Mouse (Mus musculus) kidney, adult 9 months (tissue): ENCODE measurements around the gene Pak7.

Experiments
- DNase-seq: peaks from one replicate; pipeline ENCODE4 v3.0.0; 2022

Pak7 gene

DNA sequence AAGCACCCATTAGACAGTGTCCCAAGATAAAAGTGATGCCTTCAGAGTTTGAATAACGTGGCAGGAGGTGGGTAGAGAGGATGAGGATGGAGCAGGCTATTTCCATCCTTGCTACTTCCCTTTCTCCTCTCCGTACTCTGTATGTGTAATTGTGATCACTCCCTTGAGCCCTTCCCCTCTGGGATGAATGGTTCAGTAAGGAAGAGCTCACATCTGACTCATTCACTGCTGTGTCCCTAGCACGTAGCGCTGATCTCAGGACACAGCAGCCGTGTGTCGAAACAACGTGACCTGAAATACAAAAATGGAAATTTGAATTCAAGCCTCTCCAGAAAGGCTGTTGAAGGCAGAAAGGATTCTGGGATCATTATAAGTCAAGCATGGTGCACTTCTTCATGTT, 237.0 kb downstream of the Pak7 start:
- no peak for DNase-seq

DNA sequence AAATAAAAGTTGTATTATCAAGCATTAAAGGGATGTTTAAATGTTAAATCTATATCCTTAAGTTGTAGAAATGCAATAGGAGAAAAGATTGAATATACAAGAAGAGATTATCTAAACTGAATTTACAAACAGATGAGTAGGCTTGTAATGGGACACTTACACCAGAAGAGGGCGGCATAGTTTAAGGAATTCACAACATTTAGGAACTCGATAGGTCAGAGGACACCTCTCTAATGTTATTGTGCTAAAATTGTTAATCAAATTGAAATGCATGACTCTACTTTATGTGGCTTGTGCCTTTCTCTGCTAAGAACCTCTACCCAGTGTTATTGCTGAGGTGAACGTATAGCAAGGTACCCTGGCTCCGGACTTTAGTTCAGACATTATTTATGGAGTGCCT, 238.2 kb downstream of the Pak7 start:
- peak; percentile 20 for DNase-seq

DNA sequence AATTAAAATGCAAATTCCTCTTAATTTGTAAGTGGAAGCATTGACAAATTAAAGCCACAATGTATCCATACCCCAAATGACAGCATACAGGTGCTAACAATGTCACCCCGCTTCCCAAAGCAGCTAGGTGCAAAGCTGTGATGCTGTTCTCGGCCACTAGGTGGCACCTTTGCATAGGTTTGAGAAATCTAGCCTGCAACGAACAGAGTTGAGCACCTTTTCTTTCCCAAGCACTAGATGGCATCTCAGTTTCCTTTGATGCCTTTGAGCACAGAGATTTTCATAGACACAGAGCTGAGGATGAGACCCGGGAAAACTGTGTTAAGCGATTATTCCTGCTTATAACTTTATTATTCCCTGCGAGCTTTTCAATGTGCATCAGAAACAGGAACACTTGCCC, 238.8 kb downstream of the Pak7 start:
- peak; percentile 76 for DNase-seq

GRCm38 (mm10) chr2:136140807-136141206, 247.0 kb downstream of the Pak7 start:
- no peak for DNase-seq

DNA sequence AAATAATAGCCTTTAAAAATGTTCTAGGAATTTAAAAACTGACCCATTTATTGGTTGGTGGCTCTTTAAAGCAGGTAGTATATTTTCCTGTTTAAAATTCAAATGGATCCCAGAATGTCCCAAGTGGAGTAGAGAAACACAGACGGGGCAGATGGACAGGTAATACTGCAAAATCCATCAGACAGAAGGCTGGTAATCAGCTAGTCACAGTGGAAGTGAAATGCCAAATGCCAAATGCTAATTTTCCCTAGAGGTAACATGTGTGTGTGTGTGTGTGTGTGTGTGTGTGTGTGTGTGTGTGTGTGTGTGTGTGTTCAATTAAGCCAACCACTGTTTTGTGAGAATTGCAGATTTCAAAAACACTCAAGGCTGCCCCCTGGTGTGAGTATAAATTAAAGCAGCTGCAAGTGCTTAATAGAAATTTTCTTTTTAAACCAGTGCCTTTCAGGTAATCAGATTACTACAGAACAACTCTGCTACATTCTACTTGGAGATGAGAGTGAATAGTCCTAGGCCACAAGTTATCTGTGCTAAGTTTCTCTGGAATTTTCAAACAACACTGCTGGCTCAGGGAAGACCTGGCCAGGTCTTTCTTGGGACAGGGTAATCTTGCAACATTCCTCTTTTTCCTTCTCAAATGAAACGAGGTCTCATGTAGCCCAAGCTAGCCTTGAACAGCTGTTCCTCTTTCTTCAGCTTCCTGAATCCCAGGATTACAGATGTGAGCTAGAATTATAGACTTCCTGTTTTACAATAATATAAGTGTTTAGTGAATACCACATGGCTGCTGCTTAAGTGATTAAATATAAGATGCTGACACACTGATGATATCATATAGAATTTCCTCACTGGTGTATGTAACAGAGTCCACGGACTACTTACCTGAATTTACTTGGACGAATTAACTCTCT, 248.4 kb downstream of the Pak7 start:
- DNase-seq = peak; percentile 22

DNA sequence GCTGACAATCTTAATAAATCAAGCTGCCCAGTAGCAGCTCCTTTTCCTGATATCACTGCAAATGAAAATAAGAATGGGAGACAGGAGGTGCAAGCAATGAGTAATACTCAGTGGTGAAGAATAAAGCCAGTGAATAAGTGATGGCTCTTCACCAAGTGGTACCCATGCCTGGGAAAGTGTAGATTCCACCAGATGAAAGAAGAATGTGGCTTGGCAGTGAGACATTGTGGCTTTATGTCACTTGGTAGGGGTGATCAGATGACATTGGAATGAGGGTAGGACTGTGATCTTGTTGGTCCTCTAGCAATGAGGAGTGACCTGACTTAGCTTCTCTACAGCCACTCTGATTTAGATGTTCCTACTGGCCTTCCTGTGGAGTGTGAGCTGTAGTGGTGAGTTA, 249.3 kb downstream of the Pak7 start:
- DNase-seq = no peak

DNA sequence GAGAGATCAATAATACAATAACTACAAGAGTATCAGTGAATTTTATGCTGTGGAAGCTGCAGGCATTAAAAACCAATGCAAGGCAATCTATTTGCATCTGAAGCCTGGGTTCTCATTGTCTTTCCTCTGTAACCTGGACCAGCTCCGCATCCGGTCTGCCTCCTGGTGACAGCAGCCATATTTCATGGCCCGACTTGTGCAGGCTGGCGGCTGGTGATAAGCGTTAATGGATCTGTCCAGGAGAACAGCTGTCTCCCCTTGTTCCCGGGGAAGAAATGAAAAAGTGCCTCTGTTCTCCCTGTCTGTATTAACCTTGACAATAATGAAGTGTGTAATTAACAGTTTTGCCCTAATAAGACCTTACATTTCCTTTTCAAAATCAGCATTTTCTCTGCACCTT, 265.9 kb downstream of the Pak7 start:
- peak; percentile 31 for DNase-seq

- DNase-seq = no peak
These were observed 269.8 kb downstream of the Pak7 start for GRCm38 (mm10) chr2:136118006-136118405.

DNA sequence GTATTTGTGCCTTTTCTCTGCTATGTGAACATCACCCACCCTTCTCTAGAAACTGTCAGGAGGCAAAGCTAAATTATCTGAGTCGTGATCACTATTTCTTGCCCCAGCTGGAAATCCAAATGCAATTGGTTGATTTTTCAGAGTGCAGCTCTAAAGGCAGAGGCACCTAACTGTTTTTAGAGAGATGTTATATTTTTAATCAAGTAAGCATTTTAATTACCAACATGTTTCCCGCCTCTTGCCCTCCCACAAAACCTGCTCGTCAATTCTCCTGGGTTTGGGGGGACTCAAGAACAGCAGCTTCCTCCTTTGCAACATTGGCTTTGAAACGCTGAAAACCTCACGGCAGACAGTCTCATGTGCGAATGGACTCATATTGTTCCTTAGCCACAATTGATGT, 274.4 kb downstream of the Pak7 start:
- DNase-seq = no peak

DNA sequence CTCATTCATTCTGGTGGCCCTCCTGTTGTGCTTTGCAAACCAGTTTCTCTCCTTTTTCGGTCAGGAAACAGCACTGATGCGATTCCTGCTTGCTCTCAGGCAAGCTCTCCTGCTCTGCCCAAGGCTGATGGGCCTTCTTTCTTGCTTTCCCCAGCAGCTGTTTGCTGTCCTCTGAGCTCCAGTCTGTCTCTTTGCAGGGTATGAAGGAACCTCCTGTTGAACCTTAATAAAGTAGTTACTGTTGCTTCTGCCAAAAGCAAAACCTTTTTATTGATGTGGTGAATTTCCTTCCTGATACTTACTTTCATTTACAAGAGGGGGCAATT, 278.8 kb downstream of the Pak7 start:
- DNase-seq = no peak

DNA sequence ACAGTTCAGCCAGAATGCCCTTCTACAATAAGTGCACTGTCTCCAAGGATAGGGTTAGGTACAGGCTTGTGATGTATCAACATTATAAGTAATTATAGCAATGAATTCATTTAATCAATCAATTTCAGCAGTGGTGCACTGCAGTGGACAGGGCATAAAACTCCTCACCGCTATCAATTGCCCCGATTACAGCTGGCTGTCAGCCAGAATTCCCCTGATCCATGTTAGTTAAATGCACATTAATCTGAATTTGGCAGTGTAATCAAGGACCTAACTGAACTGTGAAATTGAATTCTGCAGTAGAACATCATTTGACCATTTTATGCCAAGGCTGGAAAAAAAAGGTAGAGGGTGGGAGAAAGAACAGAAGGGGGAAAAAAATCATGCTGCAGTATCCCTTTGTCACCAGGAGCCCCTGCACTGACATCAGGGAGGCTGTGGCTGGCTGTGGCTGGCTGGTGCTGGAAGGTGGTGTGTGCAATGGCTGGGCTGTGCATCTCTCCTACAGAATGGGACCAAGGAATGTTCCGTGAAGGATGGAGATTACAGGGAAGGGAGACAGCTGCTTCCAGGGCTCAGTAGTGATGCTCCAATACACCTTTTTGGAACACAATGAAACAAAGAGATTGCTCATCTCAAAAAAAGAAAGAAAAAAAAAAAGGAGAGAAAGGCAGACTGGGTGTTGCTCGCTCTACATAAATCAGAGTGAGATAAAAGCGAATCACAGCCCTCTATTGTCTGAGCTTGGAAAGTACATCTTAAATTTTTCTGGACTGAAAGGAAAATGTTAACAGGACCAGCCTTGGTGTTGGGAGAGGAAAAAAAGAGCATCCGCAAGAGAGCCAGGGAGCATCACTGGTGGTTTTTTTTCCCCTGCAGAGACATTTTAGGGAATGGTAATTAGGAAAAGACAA, 279.4 kb downstream of the Pak7 start:
- no peak for DNase-seq

DNA sequence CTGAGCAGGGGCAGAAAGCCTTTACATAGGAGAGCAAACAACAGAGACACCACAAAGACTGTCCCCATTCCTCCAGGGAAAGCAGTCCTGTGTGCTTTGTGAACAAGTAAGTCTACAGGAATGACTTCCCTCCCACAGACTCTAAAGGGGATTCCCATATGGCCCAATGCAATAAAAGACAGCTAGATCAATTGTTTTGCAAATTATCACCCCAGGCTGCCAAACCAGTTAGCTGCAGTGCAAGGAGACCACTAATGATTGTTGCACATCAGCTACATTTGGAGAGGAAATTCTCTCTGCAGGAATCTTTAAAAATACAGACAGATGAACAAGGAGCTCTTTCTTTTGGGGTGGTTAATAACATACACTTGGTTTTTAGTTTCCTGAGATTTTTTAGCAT, 280.2 kb downstream of the Pak7 start:
- no peak for DNase-seq

DNA sequence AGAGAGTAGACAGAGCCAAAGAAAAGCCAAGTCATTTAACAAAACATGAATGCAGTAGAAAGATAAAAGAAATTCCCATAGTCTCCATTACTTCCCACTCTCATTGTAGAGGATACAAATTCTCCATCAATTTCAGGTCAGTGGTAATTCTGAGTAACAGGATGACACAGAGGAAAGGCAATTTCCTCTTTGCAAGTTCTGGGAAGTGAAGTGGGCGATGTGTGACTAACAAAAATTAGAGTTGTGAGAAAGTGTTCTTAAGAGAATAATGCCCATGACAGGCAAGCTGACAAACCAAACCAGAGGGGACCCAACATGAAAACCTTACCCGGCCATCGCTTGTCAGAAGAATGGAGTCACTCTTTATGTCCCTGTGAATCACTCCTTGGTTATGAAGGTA, 290.6 kb downstream of the Pak7 start:
- no peak for DNase-seq

DNA sequence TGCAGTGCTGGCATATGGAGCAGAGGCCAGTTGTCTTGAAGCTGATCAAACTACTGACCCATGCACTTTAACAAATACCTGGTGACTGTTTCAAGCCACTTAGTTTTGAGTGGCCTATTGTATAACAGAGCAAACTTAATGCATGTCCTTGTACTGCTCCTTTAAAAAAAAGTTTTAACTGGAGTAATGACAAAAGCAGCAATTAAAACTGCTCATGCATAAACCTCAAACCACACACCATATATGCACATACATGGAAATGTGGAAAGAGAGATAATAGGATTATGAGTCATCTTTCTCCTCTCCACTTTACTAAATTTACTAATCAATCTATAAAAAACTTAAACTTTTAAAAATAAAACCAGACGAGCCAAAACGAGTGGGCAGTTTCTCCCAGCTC, 291.8 kb downstream of the Pak7 start:
- DNase-seq = no peak

DNA sequence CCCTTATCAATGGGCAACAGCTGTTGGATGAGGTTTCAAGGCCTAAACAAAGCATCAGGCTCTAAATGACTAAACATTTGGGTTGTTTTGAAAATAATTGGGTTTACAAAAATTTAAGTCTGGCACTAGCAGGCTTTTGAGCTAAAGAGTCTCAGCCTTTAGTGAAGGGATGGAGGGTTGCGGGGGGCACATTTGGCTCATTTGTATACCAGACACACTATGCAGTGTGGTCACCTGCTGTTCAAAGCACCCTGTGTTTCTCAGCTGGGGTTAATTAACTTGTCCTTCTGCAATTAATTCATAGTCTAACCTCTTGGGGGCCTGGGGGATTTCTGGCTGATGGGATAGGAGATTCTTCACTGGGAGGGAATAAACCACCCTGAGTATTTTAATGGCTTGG, 323.4 kb downstream of the Pak7 start:
- no peak for DNase-seq

- DNase-seq = no peak
These were observed 328.6 kb downstream of the Pak7 start for GRCm38 (mm10) chr2:136059029-136059669.

DNA sequence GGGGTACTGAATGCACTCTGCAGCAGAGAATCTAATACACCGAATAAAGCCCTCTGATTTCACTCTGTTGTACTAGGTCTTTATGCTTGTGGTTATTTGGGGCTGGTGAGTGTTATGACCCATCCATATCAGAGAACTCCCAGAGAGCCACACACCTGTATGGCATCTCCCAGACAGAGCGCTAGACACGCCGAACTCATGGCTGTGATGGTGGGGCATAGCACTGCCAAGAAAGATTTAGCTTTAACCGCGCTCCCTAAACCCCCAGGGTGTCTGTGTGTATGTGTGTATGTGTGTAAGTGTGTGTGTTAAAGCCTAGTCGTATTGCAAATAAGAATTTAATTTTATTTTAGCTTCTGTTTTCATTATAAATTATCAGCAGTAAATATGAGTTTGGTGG, 329.4 kb downstream of the Pak7 start:
- no peak for DNase-seq

DNA sequence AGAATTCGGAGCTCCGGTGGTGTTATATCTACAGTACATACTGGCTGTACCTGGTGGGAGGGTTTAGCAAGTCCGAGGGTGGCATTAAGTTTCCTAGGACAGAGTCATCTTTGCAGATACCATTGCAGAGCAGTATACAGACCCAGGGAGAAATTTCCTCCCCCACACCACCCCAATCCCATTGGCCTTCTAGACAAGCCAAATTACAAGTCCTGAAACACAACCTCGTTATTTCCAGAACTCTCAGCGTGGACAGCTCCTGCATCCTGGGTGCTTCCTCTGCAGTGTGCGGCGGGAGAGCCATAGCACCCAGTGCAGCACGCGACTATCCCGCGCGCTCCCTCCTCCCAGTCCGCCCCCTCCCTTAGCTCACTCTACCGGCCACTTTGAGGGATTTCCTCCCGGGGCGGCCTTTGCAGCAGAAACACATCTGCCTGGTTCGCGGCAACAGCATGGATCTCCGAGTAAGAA, 329.9 kb downstream of the Pak7 start:
- no peak for DNase-seq

GRCm38 (mm10) chr2:136051688-136052289, 336.0 kb downstream of the Pak7 start, which contains the start of gene Lamp5:
Gene Lamp5 (plus strand): TSS chr2:136052239.
- DNase-seq = no peak

GRCm38 (mm10) chr2:136050793-136051615, 336.8 kb downstream of the Pak7 start:
- no peak for DNase-seq

DNA sequence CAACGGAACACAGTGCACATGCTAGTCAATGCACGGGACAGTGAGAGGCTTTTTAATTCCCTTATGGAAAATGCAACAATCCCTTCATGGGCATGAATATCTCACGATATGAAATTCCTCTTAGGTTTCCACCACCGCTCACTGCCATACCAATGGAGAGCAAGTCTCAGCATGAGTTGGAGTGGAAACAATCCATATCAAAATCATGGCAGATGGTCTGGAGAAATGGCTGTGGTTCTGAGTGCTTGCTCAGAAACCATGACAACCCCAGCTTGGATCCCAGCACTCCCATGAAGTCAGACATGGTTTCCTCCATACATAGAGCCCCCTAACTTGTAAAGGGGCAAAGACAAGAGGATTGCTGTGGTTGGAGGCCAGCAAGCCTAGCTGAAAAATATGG, 339.3 kb downstream of the Pak7 start:
- no peak for DNase-seq
